Mouse (Mus musculus) right cerebral cortex, postnatal 25 days (tissue): Measurements from ENCODE around the gene Igf2bp3.
A peak's percentile ranks its signal among the peaks of the same experiment; 100 is the strongest.

ENCODE experiments used
- DNase-seq: peaks from one replicate; pipeline ENCODE4 v3.0.0; 2022

The Igf2bp3 gene

GRCm38 (mm10) chr6:49218275-49218802, 3.6 kb upstream of the Igf2bp3 start:
- no peak for DNase-seq

GRCm38 (mm10) chr6:49217581-49218274, 3.0 kb upstream of the Igf2bp3 start:
- DNase-seq: peak; percentile 44

GRCm38 (mm10) chr6:49216811-49217542, 2.2 kb upstream of the Igf2bp3 start:
- no peak for DNase-seq

- no peak for DNase-seq
These were observed 1.2 kb upstream of the Igf2bp3 start for GRCm38 (mm10) chr6:49215748-49216585.

- peak; percentile 16 for DNase-seq
These were observed 450 bp downstream of the Igf2bp3 start for GRCm38 (mm10) chr6:49214086-49214927.

- DNase-seq: peak; percentile 11
These were observed 1.1 kb downstream of the Igf2bp3 start for GRCm38 (mm10) chr6:49213581-49214085.

- no peak for DNase-seq
These were observed 1.7 kb downstream of the Igf2bp3 start for GRCm38 (mm10) chr6:49212931-49213580.

- no peak for DNase-seq
These were observed 2.6 kb downstream of the Igf2bp3 start for GRCm38 (mm10) chr6:49212141-49212540.

GRCm38 (mm10) chr6:49211596-49211995, 3.2 kb downstream of the Igf2bp3 start:
- DNase-seq: no peak

- no peak for DNase-seq
These were observed 4.6 kb downstream of the Igf2bp3 start for GRCm38 (mm10) chr6:49209881-49210854.

GRCm38 (mm10) chr6:49208935-49209334, 5.8 kb downstream of the Igf2bp3 start:
- DNase-seq: no peak

GRCm38 (mm10) chr6:49208297-49208930, 6.3 kb downstream of the Igf2bp3 start:
- no peak for DNase-seq

GRCm38 (mm10) chr6:49206416-49206815, 8.3 kb downstream of the Igf2bp3 start:
- DNase-seq: no peak

- DNase-seq: no peak
These were observed 19.6 kb downstream of the Igf2bp3 start for GRCm38 (mm10) chr6:49195188-49195587.

- no peak for DNase-seq
These were observed 20.2 kb downstream of the Igf2bp3 start for GRCm38 (mm10) chr6:49194536-49194935.

GRCm38 (mm10) chr6:49189363-49189762, 25.4 kb downstream of the Igf2bp3 start:
- DNase-seq: no peak

- DNase-seq: no peak
These were observed 27.5 kb downstream of the Igf2bp3 start for GRCm38 (mm10) chr6:49187299-49187698.

- DNase-seq: no peak
These were observed 38.7 kb downstream of the Igf2bp3 start for GRCm38 (mm10) chr6:49176018-49176417.

GRCm38 (mm10) chr6:49174616-49175015, 40.1 kb downstream of the Igf2bp3 start:
- no peak for DNase-seq

GRCm38 (mm10) chr6:49173674-49174073, 41.1 kb downstream of the Igf2bp3 start:
- no peak for DNase-seq
